Mouse (Mus musculus): ENCODE data around the gene 2010300C02Rik. TPM values are rescaled to one million over a fixed set of nuclear protein-coding genes. Genes with fewer than 3 reads are reported as not detected.

The 2010300C02Rik gene
- not detected in 2 replicates for polyA plus RNA-seq (2012; ENCODE audit: insufficient read depth, insufficient read length, missing spikeins)

DNA sequence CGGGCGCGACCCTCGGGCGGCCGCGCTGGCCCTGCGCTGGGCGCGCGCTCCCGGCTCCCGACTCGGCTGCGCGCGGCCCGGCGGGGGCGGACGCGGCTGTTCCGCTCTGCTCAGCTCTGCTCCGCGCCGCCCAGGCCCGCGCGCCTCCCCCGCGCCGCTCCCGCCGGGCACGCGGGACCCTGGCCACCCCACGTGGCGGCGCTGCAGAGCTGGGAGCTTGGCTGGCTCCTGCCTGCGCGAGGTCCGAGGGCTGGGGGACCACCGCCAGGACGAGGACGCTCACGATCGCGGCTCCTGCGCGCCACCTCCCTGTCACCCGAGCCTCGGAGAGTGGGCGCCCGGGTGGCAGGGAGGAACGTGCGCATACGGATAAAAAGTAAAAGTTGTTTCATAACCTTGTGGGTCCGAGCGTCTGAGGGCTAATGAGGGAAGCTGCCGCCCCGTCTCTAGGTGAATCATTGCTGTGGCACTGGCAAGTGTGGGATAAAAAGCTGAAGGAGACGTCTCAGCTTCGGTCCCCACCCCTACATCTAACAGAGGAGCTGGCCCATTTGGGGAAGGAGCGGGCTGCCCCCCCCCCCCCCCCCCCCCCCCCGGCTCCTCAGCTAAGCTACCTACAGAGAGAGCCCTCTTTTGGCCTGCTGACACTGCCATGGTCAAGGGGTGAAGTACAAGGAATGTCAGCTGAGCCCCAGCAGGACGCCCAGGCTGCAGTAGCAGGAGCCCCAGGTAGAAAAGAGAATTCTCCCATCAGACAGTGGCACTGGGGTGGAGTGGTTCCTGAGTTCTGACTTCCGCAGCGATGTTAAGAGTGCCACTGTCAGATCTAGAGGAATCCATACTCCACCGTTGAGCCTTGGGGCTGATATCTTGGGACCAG lies at the start of gene 2010300C02Rik:
2010300C02Rik (minus strand) TSS at position 325 of the 880 bp plus-strand sequence.
- Histone ChIP-seq H3K4me3 (ENCODE audit: insufficient read depth, low read depth, low read length) (peak within 1 kb of the TSS; percentile 57), H3K27ac (replicated peaks; ENCODE audit: low read depth, low read length) (no peak within 1 kb of the TSS), H3K4me1 (ENCODE audit: control insufficient read depth, insufficient read depth, insufficient read length, low read length) (peaks cover 3% of the 10 kb centered on the region; the same call in 1 of the 2 replicates)

DNA sequence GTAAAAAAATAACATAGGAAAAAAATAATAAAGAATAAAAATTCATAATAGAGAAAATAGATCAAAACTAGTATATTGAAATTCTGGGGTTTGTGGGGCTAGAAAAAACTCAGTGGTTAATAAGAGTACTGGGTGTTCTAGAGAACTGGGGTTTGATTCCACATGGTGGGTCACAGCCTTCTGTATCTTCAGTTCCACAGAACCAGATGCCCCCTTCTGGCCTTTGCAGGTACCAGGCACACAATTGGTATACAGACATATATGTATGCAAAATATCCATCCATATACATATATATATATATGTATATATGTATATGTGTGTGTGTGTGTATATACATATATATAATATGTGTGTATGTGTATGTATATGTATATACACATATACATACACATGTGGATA lies 39.5 kb upstream of the 2010300C02Rik start:
- H3K4me3 ChIP-seq (ENCODE audit: insufficient read depth, low read depth, low read length), result no peak overlapping the region

DNA sequence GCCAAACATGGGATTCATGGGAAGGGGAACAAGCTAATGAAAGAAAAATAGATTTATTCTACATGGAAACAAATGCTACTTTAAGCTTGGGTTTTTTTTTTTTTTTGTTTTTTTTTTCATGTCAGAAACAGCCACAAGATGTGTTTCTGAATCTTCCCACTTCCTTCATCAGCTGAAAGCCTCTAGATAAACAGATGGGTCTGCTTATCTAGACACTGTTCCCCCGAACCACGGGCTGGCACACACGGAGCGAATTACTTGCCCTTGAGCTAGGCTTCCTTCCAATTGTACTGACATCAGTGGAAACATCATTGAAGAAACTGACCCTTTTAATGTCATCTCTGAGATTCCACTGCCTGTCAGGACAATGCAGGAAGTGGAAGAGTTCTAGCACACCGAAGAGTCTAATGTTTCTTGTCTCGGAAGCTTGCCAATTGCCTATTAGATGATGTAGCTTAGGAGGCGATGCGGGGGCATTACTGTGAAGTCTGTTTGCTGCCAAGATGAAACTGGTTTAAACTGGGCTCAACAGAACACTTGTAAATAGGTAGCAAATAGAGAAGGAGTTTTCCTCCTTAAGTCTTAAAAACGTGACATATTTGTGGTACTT lies 24.9 kb upstream of the 2010300C02Rik start:
- Histone ChIP-seq H3K27ac (replicated peaks; ENCODE audit: low read depth, low read length) (no peak overlapping the region), H3K4me3 (ENCODE audit: insufficient read depth, low read depth, low read length) (no peak overlapping the region), H3K4me1 (ENCODE audit: control insufficient read depth, insufficient read depth, insufficient read length, low read length) (no peaks in the 10 kb centered on the region)

More for the DNA sequence above, 39.5 kb upstream of the 2010300C02Rik start:
- no peaks in the 10 kb centered on the region for H3K4me1 ChIP-seq (ENCODE audit: control insufficient read depth, insufficient read depth, insufficient read length, low read length)
- H3K27ac ChIP-seq (replicated peaks; ENCODE audit: low read depth, low read length), result no peak overlapping the region

DNA sequence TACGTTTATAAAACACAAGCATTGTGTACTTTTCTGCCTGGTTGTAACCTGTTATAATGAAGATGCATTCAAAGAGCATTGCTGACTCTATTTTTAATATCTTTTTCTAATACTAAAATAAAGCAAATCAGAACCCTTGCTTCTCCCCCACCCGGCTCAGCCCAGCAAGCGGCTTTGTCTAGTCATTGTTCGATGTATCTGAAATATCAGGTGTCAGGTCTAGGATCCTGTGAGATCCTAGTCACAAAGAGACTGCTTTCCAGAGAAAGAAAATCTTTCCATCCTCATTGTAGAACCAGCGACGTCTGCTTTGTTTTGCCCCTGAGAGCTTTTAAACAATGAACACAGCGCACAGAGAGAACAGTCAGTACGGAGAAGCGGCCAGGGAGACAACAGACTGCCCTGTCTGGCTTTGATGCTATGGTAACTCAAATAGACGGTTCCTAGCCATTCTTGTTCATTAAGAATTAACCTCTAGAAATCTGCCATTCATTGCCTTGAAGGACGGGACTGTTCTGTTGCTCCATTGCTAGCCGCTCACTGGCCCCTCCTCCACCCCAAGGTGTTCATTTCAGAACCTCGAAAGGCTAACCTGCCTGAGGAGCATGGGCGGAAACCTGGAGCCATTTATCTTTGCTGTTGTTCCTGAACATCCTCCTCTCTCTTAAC lies 22.9 kb upstream of the 2010300C02Rik start:
- no peak overlapping the region for H3K27ac ChIP-seq (replicated peaks; ENCODE audit: low read depth, low read length)
- no peak overlapping the region for H3K4me3 ChIP-seq (ENCODE audit: insufficient read depth, low read depth, low read length)
- H3K4me1 ChIP-seq (ENCODE audit: control insufficient read depth, insufficient read depth, insufficient read length, low read length), result no peaks in the 10 kb centered on the region

DNA sequence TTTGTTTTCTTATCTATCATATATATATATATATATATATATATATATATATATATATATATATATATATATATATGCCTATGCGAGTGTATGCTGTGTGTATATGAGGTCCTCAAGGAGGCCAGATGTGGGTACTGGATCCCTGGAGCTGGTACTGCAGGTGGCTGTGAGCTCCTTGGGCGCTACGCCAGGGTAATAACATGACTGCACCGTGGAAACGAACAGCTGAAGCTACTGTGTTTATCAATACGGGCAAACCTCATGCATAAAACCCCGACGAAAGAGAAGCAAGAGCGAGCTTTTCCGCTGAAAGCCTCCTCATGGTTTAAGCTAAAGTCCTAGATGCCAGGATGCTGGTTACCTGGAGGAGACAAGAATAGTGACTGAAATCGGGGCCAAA lies 22.2 kb upstream of the 2010300C02Rik start:
- Histone ChIP-seq H3K27ac (replicated peaks; ENCODE audit: low read depth, low read length) (no peak overlapping the region), H3K4me1 (ENCODE audit: control insufficient read depth, insufficient read depth, insufficient read length, low read length) (no peaks in the 10 kb centered on the region), H3K4me3 (ENCODE audit: insufficient read depth, low read depth, low read length) (no peak overlapping the region)

DNA sequence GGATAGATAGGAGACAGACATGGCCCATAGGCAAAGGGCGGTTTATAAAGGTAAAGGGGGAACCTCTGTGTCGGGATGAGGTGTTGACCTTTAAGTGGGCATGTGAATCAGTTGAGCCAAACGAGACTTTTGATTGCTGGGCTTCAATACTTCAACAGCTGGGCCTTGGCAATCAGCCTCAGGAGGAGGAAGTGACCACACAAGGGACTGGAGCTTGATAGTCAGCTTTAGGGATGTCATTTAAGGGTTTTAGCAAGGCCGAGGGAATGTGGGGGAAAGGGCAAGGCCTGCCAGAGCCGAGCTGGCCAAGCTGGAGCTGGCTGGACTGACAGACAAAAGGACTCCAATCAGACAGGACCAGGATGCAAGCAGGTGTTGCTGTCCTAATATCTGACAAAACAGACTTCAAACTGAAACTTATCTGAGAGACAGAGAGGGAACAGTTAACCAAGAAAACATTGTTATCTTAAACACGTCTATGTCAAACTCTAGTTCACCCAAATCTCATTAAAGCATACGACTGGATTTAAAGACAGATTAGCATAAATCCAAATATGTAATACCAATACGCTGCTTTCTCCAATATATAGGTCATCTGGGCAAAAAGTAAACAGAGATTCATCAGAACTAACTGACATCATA lies 20.4 kb upstream of the 2010300C02Rik start:
- H3K27ac ChIP-seq (replicated peaks; ENCODE audit: low read depth, low read length), result no peak overlapping the region
- H3K4me1 ChIP-seq (ENCODE audit: control insufficient read depth, insufficient read depth, insufficient read length, low read length), result no peaks in the 10 kb centered on the region
- H3K4me3 ChIP-seq (ENCODE audit: insufficient read depth, low read depth, low read length), result no peak overlapping the region

DNA sequence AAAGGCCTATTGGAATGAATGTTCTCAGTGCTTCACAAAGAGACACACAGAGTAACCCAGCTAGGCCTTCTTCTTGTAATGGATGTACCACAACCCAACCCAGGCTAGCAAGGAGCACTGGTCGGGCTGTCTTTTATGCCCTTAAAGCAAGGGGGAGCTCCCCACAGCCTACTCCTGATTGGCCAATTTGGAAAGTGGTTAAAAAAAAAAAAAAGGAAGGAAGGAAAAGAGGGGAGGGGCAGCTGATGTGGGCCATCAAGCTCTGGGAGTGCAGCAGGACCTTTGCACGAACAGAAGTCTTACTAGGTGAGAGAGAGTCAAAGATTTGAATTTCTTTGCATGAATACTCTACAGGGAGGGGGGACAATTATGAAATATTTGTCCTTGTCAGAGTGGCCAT lies 19.0 kb upstream of the 2010300C02Rik start:
- Histone ChIP-seq H3K4me1 (ENCODE audit: control insufficient read depth, insufficient read depth, insufficient read length, low read length) (no peaks in the 10 kb centered on the region), H3K4me3 (ENCODE audit: insufficient read depth, low read depth, low read length) (no peak overlapping the region), H3K27ac (replicated peaks; ENCODE audit: low read depth, low read length) (no peak overlapping the region)

DNA sequence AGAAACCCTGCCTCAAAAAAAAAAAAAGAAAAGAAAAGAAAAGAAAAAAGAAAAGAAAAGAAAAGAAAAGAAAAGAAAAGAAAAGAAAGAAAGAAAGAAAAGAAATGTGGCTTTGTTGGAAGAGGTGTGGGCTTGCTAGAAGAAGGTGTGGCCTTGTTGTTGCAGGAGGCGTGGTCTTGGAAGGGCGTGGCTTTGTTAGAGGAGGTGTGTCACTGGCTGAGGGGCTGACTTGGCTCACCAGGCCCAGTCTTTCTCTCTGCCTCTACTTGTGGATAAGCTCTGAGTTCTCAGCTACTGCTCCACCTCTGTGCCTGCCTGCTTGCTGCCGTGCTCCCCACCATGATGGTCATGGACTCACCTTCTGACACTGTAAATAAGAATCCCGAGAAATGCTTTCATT lies 17.2 kb upstream of the 2010300C02Rik start:
- Histone ChIP-seq H3K27ac (replicated peaks; ENCODE audit: low read depth, low read length) (no peak overlapping the region), H3K4me1 (ENCODE audit: control insufficient read depth, insufficient read depth, insufficient read length, low read length) (no peaks in the 10 kb centered on the region), H3K4me3 (ENCODE audit: insufficient read depth, low read depth, low read length) (no peak overlapping the region)

DNA sequence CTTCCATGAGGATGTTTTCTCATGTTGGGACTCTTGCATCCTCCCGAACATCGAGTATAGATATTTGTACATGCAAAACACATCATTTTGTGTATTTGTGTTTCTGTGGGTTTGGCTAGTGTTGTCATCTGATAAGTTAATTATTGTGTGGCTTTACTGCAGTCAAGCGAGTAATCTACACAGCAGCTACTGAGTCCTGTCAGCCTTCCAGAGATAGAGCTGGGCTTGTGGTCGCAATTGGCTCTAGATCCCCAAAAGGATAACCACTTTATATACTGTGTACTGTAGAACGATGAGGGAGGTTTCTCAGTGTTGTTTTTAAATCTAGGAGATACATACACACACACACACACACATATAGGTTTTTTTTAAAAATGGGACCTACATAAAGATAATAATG lies 16.0 kb upstream of the 2010300C02Rik start:
- Histone ChIP-seq H3K4me3 (ENCODE audit: insufficient read depth, low read depth, low read length) (no peak overlapping the region), H3K4me1 (ENCODE audit: control insufficient read depth, insufficient read depth, insufficient read length, low read length) (no peaks in the 10 kb centered on the region), H3K27ac (replicated peaks; ENCODE audit: low read depth, low read length) (no peak overlapping the region)

DNA sequence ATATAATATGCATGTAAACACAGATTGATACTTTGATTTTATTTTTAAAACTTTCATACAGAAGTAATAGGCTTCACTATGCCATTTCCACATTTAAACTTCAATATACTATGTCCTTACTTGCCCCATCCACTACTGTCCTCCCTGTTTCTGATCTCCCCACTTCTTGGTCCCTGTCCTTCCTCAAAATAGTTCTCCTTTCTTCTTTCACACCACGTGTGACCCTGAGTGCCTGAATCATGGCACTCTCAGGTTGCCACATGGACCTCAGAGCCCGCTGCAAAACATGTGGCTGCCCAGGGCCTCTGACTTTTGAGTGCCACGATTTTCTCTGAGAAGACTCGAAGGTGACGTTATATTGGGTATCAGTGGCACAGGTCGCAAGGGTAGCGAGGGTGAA lies 15.0 kb upstream of the 2010300C02Rik start:
- Histone ChIP-seq H3K27ac (replicated peaks; ENCODE audit: low read depth, low read length) (no peak overlapping the region), H3K4me3 (ENCODE audit: insufficient read depth, low read depth, low read length) (no peak overlapping the region), H3K4me1 (ENCODE audit: control insufficient read depth, insufficient read depth, insufficient read length, low read length) (no peaks in the 10 kb centered on the region)

DNA sequence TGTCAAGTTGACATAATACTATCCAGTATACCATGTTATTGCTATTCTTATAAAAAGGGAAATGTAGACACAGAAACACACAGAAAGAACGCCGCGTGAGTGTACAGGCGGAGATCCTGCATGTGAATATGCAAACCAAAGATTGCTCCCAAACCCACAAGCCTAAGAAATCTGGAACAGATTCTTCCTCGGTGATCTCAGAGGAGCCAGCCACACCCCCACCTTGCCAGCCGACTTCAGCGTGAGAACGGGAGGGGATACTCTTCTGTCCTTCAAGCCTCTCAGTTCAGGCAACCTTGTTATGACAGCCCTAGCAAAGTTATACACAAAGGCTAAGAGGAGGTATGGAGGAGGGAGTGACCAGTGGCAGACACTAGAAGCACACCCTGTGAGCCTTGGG lies 9.5 kb upstream of the 2010300C02Rik start:
- H3K4me1 ChIP-seq (ENCODE audit: control insufficient read depth, insufficient read depth, insufficient read length, low read length), result no peaks in the 10 kb centered on the region
- no peak overlapping the region for H3K27ac ChIP-seq (replicated peaks; ENCODE audit: low read depth, low read length)
- H3K4me3 ChIP-seq (ENCODE audit: insufficient read depth, low read depth, low read length), result no peak overlapping the region

DNA sequence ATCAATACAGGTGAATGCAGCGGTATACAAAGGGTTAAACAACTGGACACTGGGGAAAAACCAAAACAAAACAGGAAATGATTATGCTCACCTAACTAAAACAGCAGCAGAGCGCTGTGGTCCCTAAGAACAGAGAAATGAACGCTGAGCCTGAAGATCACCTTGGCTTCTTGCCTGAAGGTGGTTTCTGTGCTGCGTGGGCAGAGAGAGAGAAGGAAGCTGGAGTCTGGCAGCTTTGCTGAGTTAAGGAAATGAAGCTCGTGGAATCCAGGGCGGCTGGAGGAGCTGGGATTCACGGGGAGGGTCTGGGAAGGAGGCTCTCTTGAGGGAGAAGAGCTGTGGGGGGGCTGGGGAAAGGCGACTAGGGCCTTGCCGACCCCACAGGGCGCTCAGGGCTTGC lies 8.2 kb upstream of the 2010300C02Rik start:
- H3K27ac ChIP-seq (replicated peaks; ENCODE audit: low read depth, low read length), result no peak overlapping the region
- no peaks in the 10 kb centered on the region for H3K4me1 ChIP-seq (ENCODE audit: control insufficient read depth, insufficient read depth, insufficient read length, low read length)

DNA sequence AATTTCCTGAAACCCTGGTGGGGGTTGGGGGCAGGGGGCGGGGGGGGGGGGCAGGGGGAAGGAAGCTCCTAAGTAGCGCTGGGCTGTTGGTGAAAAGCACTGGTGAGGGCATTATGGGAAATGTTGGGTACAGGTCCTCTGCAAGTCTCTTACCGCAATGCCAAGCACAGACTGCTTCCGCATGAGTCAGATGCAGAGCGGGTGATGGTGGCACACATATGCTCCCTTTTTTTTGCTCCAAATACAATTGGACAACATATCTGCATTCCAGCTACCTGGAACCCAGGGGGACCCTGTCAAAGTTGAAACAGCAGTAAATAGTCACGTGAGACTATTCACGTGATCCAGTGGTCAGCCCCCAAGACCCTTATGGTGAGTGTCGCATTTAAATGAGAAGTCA lies 7.3 kb upstream of the 2010300C02Rik start:
- Histone ChIP-seq H3K4me1 (ENCODE audit: control insufficient read depth, insufficient read depth, insufficient read length, low read length) (no peaks in the 10 kb centered on the region), H3K27ac (replicated peaks; ENCODE audit: low read depth, low read length) (no peak overlapping the region), H3K4me3 (ENCODE audit: insufficient read depth, low read depth, low read length) (no peak overlapping the region)

More for the DNA sequence above, 8.2 kb upstream of the 2010300C02Rik start:
- H3K4me3 ChIP-seq (ENCODE audit: insufficient read depth, low read depth, low read length), result no peak overlapping the region

DNA sequence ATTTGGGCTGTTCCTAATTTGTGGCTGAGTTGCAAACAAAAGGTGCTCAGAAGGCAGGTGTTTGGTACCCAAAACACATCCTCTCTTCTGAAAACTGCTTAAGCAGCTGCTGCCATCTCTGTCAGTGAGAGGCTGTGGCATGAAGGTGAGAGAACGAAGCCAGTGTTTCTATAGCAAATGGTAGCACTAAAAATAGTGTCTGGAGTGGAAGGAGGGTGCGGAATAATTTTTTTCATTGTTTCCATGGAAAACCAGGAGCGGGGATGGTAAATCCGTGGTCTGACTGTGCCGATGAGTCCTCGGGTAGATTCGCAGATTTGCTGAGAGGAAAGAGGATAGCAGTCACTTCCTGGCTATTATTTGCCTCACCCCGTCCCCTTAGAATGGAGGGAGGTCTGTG lies 6.5 kb upstream of the 2010300C02Rik start:
- H3K4me3 ChIP-seq (ENCODE audit: insufficient read depth, low read depth, low read length), result no peak overlapping the region
- no peak overlapping the region for H3K27ac ChIP-seq (replicated peaks; ENCODE audit: low read depth, low read length)
- H3K4me1 ChIP-seq (ENCODE audit: control insufficient read depth, insufficient read depth, insufficient read length, low read length), result no peaks in the 10 kb centered on the region

DNA sequence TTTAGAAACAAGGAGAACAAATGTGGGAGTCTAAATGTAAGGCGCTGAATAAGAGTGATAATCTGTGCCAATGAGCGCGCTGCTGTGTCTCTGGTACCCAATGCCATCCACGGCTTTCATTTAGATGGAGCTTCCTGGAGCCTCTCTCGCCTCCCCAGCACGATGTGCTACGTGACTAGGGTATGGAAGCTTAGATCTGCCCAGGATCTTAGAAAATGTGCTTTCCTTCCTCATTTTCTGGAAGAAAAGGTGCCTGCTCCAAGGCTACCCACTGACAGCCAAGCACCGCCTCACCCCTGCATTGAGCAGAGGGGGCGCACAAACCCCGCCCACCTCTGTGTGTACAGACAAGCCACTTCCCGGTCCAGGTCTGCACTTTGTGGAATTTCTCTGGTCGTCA lies 6.0 kb upstream of the 2010300C02Rik start:
- Histone ChIP-seq H3K4me1 (ENCODE audit: control insufficient read depth, insufficient read depth, insufficient read length, low read length) (no peaks in the 10 kb centered on the region), H3K4me3 (ENCODE audit: insufficient read depth, low read depth, low read length) (no peak overlapping the region), H3K27ac (replicated peaks; ENCODE audit: low read depth, low read length) (no peak overlapping the region)

Data from brown adipose tissue, adult 24 weeks (tissue).